Mouse (Mus musculus): ENCODE data around the gene Rsad1.

Gene Rsad1

DNA sequence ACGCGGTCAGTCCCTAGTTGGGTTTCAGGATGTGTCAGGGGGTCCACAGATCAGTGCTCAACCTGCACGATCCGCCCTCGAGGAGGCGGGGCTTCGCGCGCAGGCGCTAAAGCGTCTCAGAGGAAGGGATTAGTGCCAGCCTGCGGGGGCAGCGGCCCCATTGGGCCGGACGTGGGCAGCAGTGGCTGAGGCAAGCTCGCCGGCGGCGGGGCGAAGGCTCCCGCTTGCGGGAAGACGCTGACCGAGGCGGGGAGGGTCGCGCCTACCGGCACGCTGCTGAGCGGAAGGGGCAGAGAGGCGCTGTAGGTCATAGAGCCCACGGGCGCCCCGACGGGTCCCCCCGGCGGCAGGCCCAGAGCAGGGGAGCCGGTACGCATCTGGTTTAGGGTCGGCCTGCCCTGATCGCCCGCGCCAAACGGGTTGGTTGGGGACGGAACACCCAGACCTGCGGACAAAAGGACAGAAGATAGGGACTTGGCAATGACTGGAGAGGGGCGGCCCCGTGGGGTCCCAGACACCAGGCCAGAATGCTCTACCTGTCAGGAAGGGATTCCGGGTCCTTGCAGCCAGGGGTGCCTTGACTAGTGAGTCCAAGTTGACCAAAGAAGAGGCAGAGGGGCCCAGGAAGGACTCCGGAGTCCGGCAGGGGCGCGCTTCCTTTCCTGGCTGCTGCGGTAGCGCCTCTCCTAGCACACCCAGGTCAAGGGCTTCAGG is 57.9 kb downstream of the Rsad1 start:
- no peak for DNase-seq (ENCODE audit: low read depth)
